18 mouse cellular contexts compared by ENCODE assay signal in genomic region chr17:83946718-83947117, GRCm38 (mm10).
DNase-seq lines count a peak whose midpoint lies in the region; ATAC-seq lines count a peak whose summit lies in the region.
"Had no signal": no experiment of that assay in that cellular context is flagged by ENCODE, and none has a peak within 500 bp of the region (broad histone marks: within the 10 kb centered on the region; RNA-seq: fewer than 3 reads in every experiment).

No protein-coding gene starts in this region.

- peaks cover 4% of the 10 kb centered on the region; the same call in 1 of the 2 replicates for H3K4me1 ChIP-seq in hindbrain, embryonic 16.5 days (ENCODE audit: control insufficient read depth, insufficient read depth, low read depth, low read length)
- H3K4me1 ChIP-seq in hindbrain, embryonic 12.5 days, result peaks cover 11% of the 10 kb centered on the region
- H3K4me1 ChIP-seq in limb, embryonic 11.5 days (ENCODE audit: control insufficient read depth, insufficient read depth, low read length), result peaks cover 15% of the 10 kb centered on the region
- H3K4me1 ChIP-seq: heart, embryonic 12.5 days had no signal

- H3K4me2 ChIP-seq in hindbrain, embryonic 16.5 days (ENCODE audit: low read length), result no peak overlapping the region
- H3K4me2 ChIP-seq in hindbrain, embryonic 12.5 days (replicated peaks), result no peak overlapping the region
- H3K4me2 ChIP-seq in limb, embryonic 11.5 days (ENCODE audit: low read depth, severe bottlenecking), result no peak overlapping the region
- H3K4me2 ChIP-seq: heart, embryonic 12.5 days; midbrain, embryonic 15.5 days had no signal

- H3K36me3 ChIP-seq in hindbrain, embryonic 16.5 days (ENCODE audit: control insufficient read depth, insufficient read depth, low read length), result no peaks in the 10 kb centered on the region
- no peaks in the 10 kb centered on the region for H3K36me3 ChIP-seq in hindbrain, embryonic 12.5 days
- H3K36me3 ChIP-seq in limb, embryonic 11.5 days (ENCODE audit: control insufficient read depth, insufficient read depth, low read length), result no peaks in the 10 kb centered on the region
- H3K36me3 ChIP-seq: heart, embryonic 12.5 days; midbrain, embryonic 15.5 days had no signal

- ATAC-seq in hindbrain, embryonic 16.5 days, result peak; percentile 76
- ATAC-seq in hindbrain, embryonic 12.5 days (ENCODE audit: low FRiP score), result no peak
- no peak for ATAC-seq in limb, embryonic 11.5 days (ENCODE audit: insufficient number of reproducible peaks, low FRiP score, low TSS enrichment, low read depth)
- ATAC-seq: CD4-positive, CD25-positive, alpha-beta regulatory T cell, adult 4 months; liver, postnatal 0 days; midbrain, embryonic 15.5 days had no signal

- H3K9ac ChIP-seq in hindbrain, embryonic 16.5 days (ENCODE audit: low read depth, low read length), result no peak overlapping the region
- no peak overlapping the region for H3K9ac ChIP-seq in hindbrain, embryonic 12.5 days
- H3K9ac ChIP-seq in limb, embryonic 11.5 days (ENCODE audit: low read length), result no peak overlapping the region; the same call in 1 of the 2 replicates
- H3K9ac ChIP-seq: heart, embryonic 12.5 days; liver, postnatal 0 days; midbrain, embryonic 15.5 days had no signal

- H3K27me3 ChIP-seq in hindbrain, embryonic 16.5 days (replicated peaks; ENCODE audit: control insufficient read depth, insufficient read depth, low read length), result no peaks in the 10 kb centered on the region
- no peaks in the 10 kb centered on the region for H3K27me3 ChIP-seq in hindbrain, embryonic 12.5 days
- H3K27me3 ChIP-seq in limb, embryonic 11.5 days (ENCODE audit: control insufficient read depth, insufficient read depth, low read length), result no peaks in the 10 kb centered on the region
- H3K27me3 ChIP-seq: heart, embryonic 12.5 days; midbrain, embryonic 15.5 days had no signal

- H3K9me3 ChIP-seq in hindbrain, embryonic 16.5 days (ENCODE audit: control insufficient read depth, low read length), result no peaks in the 10 kb centered on the region
- H3K9me3 ChIP-seq in hindbrain, embryonic 12.5 days (replicated peaks), result no peaks in the 10 kb centered on the region
- no peaks in the 10 kb centered on the region for H3K9me3 ChIP-seq in limb, embryonic 11.5 days (ENCODE audit: control insufficient read depth, low read length)
- H3K9me3 ChIP-seq: heart, embryonic 12.5 days; midbrain, embryonic 15.5 days had no signal

- WGBS in hindbrain, embryonic 16.5 days, result 41% methylated on average over 4 of the region's 4 CpGs
- 40% methylated on average over 4 of the region's 4 CpGs for whole genome bisulfite sequencing in hindbrain, embryonic 12.5 days
- 28% methylated on average over 4 of the region's 4 CpGs for WGBS in limb, embryonic 11.5 days

- peak; percentile 62 for DNase-seq in embryo, embryonic 10 days (ENCODE audit: low spot score)
- peak; percentile 39 for DNase-seq in embryo, embryonic 11 days
- DNase-seq in limb, embryonic 11.5 days (ENCODE audit: low spot score), result no peak
- DNase-seq in heart, adult 9 months (ENCODE audit: low spot score in 2 of 2), result no peak
- no peak for DNase-seq in urinary bladder, postnatal 36 days (ENCODE audit: low spot score in 2 of 2)
- DNase-seq: adrenal gland, postnatal 14 days; cerebellum, adult 2 months; gastrocnemius, postnatal 25 days; heart, postnatal 4 days; kidney, adult 18-20 months; liver, postnatal 0 days; lung, postnatal 4 days; right cerebral cortex, postnatal 25 days had no signal

- no peak overlapping the region for H3K4me3 ChIP-seq in hindbrain, embryonic 16.5 days (ENCODE audit: low read length)
- no peak overlapping the region for H3K4me3 ChIP-seq in hindbrain, embryonic 12.5 days
- H3K4me3 ChIP-seq in limb, embryonic 11.5 days (ENCODE audit: low read depth, low read length), result no peak overlapping the region
- H3K4me3 ChIP-seq: heart, embryonic 12.5 days; midbrain, embryonic 15.5 days had no signal

- H3K27ac ChIP-seq in hindbrain, embryonic 16.5 days (ENCODE audit: low read depth, low read length), result no peak overlapping the region
- no peak overlapping the region for H3K27ac ChIP-seq in hindbrain, embryonic 12.5 days
- peak overlapping the region; percentile 33; the same call in 1 of the 2 replicates for H3K27ac ChIP-seq in limb, embryonic 11.5 days (replicated peaks; ENCODE audit: low read depth, low read length)
- H3K27ac ChIP-seq: midbrain, embryonic 15.5 days had no signal

Comparison
In these comparisons a context has a peak if more than half of its experiments do, and no peak if none do; other contexts are left out.
1. DNase-seq: peak in embryo, embryonic 10 days (single experiment) and embryo, embryonic 11 days (single experiment); none in limb, embryonic 11.5 days (single experiment), heart, adult 9 months (0 of 2) and urinary bladder, postnatal 36 days (0 of 2).